Mouse (Mus musculus) lung, embryonic 14.5 days (tissue): ENCODE measurements at regions not wholly inside any gene's neighbourhood (a gene's known extent, or its start where the extent isn't known, plus 50 kb on each side); places are given as distances from the start of the nearest gene placed in this dataset.

Experiments used
- ATAC-seq: fragments of 200-750 bp; cut with Nextera tagmentation; 2 replicates; pipeline ENCODE4 v1.8.0; 2017; ENCODE audit warnings: mild to moderate bottlenecking, moderate TSS enrichment, moderate library complexity; ENCODE audit not compliant: insufficient read depth
- DNase-seq: peaks from one replicate; pipeline ENCODE4 v3.0.0-alpha.2; 2015
- H3K27ac ChIP-seq: fragments of 300-500 bp; sonication (generic); 2 replicates; pipeline ENCODE4 v1.5.1; 2014; ENCODE audit warnings: low read depth, mild to moderate bottlenecking, moderate library complexity
- H3K27me3 ChIP-seq: fragments of 300-500 bp; sonication (generic); 2 replicates; pipeline ENCODE4 v1.6.1; 2014; ENCODE audit warnings: low read length, control low read depth; ENCODE audit not compliant: insufficient read depth
- H3K36me3 ChIP-seq: fragments of 300-500 bp; sonication (generic); 2 replicates; pipeline ENCODE4 v1.6.1; 2014; ENCODE audit warnings: control low read depth; ENCODE audit not compliant: insufficient read depth
- H3K4me1 ChIP-seq: fragments of 300-500 bp; sonication (generic); 2 replicates; pipeline ENCODE4 v1.6.1; 2014; ENCODE audit warnings: antibody characterized with exemption, control low read depth; ENCODE audit not compliant: insufficient read depth
- H3K4me2 ChIP-seq: fragments of 300-500 bp; sonication (generic); 2 replicates; pipeline ENCODE4 v1.6.1; 2014; ENCODE audit warnings: mild to moderate bottlenecking
- H3K4me3 ChIP-seq: fragments of 300-500 bp; sonication (generic); 2 replicates; pipeline ENCODE4 v1.5.1; 2014; ENCODE audit warnings: low read depth, low read length
- H3K9ac ChIP-seq: fragments of 300-500 bp; sonication (generic); 2 replicates; pipeline ENCODE4 v1.6.1; 2014
- H3K9me3 ChIP-seq: fragments of 300-500 bp; sonication (generic); 2 replicates; pipeline ENCODE4 v1.6.1; 2016; ENCODE audit warnings: low read depth, low read length, control low read depth
- CTCF ChIP-seq: IDR thresholded peaks from 2 replicates; pipeline ENCODE4 v1.5.1; 2016; ENCODE audit warnings: antibody characterized with exemption, low read depth
- WGBS: fragments of 180-500 bp; shearing (Covaris S2); extraction: QIAGEN DNeasy Blood & Tissue Kit; methylation state at CpG from one replicate; pipeline ENCODE4 v1.1.7; 2014; 5-methylcytosine and 5-hydroxymethylcytosine counted together

- Histone ChIP-seq H3K27ac (no peak overlapping the region), H3K9ac (no peak overlapping the region), H3K36me3 (no peaks in the 10 kb centered on the region), H3K4me2 (no peak overlapping the region), H3K4me3 (no peak overlapping the region), H3K27me3 (no peaks in the 10 kb centered on the region), H3K4me1 (no peaks in the 10 kb centered on the region), H3K9me3 (no peaks in the 10 kb centered on the region)
- 62% methylated on average over 4 of the region's 4 CpGs for WGBS
- DNase-seq, result peak; percentile 32
- ATAC-seq, result no peak
- TF ChIP-seq CTCF, result no peak
These were observed 234.7 kb upstream of the Hs3st4 start for GRCm38 (mm10) chr7:123747986-123748385.

- no peak for TF ChIP-seq CTCF
- no peaks in the 10 kb centered on the region for H3K9me3 ChIP-seq
- no peaks in the 10 kb centered on the region for H3K4me1 ChIP-seq
- DNase-seq (no peak), ATAC-seq (no peak)
- H3K27me3 ChIP-seq, result no peaks in the 10 kb centered on the region
- no peaks in the 10 kb centered on the region for H3K36me3 ChIP-seq
- no peak overlapping the region for H3K27ac ChIP-seq
- no peak overlapping the region for H3K9ac ChIP-seq
- WGBS, result 81% methylated on average over 3 of the region's 3 CpGs
- no peak overlapping the region for H3K4me2 ChIP-seq
- no peak overlapping the region for H3K4me3 ChIP-seq
These were observed 229.4 kb upstream of the Hs3st4 start for GRCm38 (mm10) chr7:123753252-123753651.

- ATAC-seq, result no peak
- Histone ChIP-seq H3K36me3 (no peaks in the 10 kb centered on the region), H3K27ac (no peak overlapping the region), H3K4me2 (no peak overlapping the region), H3K4me1 (no peaks in the 10 kb centered on the region), H3K27me3 (no peaks in the 10 kb centered on the region), H3K9ac (no peak overlapping the region), H3K9me3 (no peaks in the 10 kb centered on the region), H3K4me3 (no peak overlapping the region)
- TF ChIP-seq CTCF, result no peak
- no peak for DNase-seq
- whole genome bisulfite sequencing, result 69% methylated on average over 2 of the region's 2 CpGs
These were observed 187.6 kb upstream of the Hs3st4 start for GRCm38 (mm10) chr7:123795036-123795435.

- DNase-seq (no peak), ATAC-seq (no peak)
- no peak overlapping the region for H3K4me2 ChIP-seq
- no peak overlapping the region for H3K4me3 ChIP-seq
- H3K27me3 ChIP-seq, result no peaks in the 10 kb centered on the region
- H3K9ac ChIP-seq, result no peak overlapping the region
- no peak for TF ChIP-seq CTCF
- no peaks in the 10 kb centered on the region for H3K36me3 ChIP-seq
- H3K9me3 ChIP-seq, result no peaks in the 10 kb centered on the region
- H3K4me1 ChIP-seq, result no peaks in the 10 kb centered on the region
- H3K27ac ChIP-seq, result no peak overlapping the region
- 59% methylated on average over 3 of the region's 3 CpGs for whole genome bisulfite sequencing
These were observed 186.6 kb upstream of the Hs3st4 start for GRCm38 (mm10) chr7:123796096-123796495.

GRCm38 (mm10) chr7:123805650-123806049 is 177.0 kb upstream of the Hs3st4 start:
- H3K4me2 ChIP-seq, result no peak overlapping the region
- ATAC-seq, result no peak
- 87% methylated on average over 2 of the region's 2 CpGs for WGBS

GRCm38 (mm10) chr7:123823976-123824375 is 158.7 kb upstream of the Hs3st4 start:
- DNase-seq (peak; percentile 4), ATAC-seq (no peak)
- no peak overlapping the region for H3K4me3 ChIP-seq
- no peaks in the 10 kb centered on the region for H3K4me1 ChIP-seq
- no peaks in the 10 kb centered on the region for H3K27me3 ChIP-seq
- H3K4me2 ChIP-seq, result no peak overlapping the region
- no peaks in the 10 kb centered on the region for H3K9me3 ChIP-seq
- TF ChIP-seq CTCF, result no peak
- H3K9ac ChIP-seq, result no peak overlapping the region
- H3K27ac ChIP-seq, result no peak overlapping the region
- no peaks in the 10 kb centered on the region for H3K36me3 ChIP-seq
- 70% methylated on average over 4 of the region's 4 CpGs for WGBS

More at GRCm38 (mm10) chr7:123805650-123806049, 177.0 kb upstream of the Hs3st4 start:
- H3K36me3 ChIP-seq, result no peaks in the 10 kb centered on the region
- no peak for DNase-seq
- no peak for TF ChIP-seq CTCF
- H3K4me3 ChIP-seq, result no peak overlapping the region
- H3K27me3 ChIP-seq, result no peaks in the 10 kb centered on the region
- H3K27ac ChIP-seq, result no peak overlapping the region
- no peak overlapping the region for H3K9ac ChIP-seq
- H3K4me1 ChIP-seq, result no peaks in the 10 kb centered on the region
- H3K9me3 ChIP-seq, result no peaks in the 10 kb centered on the region

GRCm38 (mm10) chr7:123826406-123826805 is 156.3 kb upstream of the Hs3st4 start:
- DNase-seq, result no peak
- 75% methylated on average over 5 of the region's 5 CpGs for WGBS

GRCm38 (mm10) chr7:123842552-123842951 is 140.1 kb upstream of the Hs3st4 start:
- H3K36me3 ChIP-seq, result no peaks in the 10 kb centered on the region
- no peak overlapping the region for H3K4me3 ChIP-seq
- H3K4me2 ChIP-seq, result no peak overlapping the region
- no peak for DNase-seq
- H3K9ac ChIP-seq, result no peak overlapping the region
- no peak overlapping the region for H3K27ac ChIP-seq
- WGBS, result 86% methylated on average over 7 of the region's 7 CpGs
- H3K9me3 ChIP-seq, result no peaks in the 10 kb centered on the region
- no peak for ATAC-seq
- no peaks in the 10 kb centered on the region for H3K4me1 ChIP-seq
- TF ChIP-seq CTCF, result no peak
- H3K27me3 ChIP-seq, result no peaks in the 10 kb centered on the region

More at GRCm38 (mm10) chr7:123826406-123826805, 156.3 kb upstream of the Hs3st4 start:
- Histone ChIP-seq H3K27me3 (no peaks in the 10 kb centered on the region), H3K4me3 (no peak overlapping the region), H3K4me1 (no peaks in the 10 kb centered on the region), H3K4me2 (no peak overlapping the region), H3K9ac (no peak overlapping the region), H3K9me3 (no peaks in the 10 kb centered on the region), H3K27ac (no peak overlapping the region), H3K36me3 (no peaks in the 10 kb centered on the region)
- TF ChIP-seq CTCF, result no peak
- no peak for ATAC-seq
